Mouse (Mus musculus) spleen, adult 2 months (tissue): ENCODE data around the gene Xylt1. TPM values are rescaled to one million over a fixed set of nuclear protein-coding genes. Genes with fewer than 3 reads are reported as not detected.

Experiments
- DNase-seq, 2 experiments: peaks; one replicate each; pipeline versions ENCODE4 v3.0.0 to v3.0.0-alpha.2; 2012 to 2021; ENCODE audit warnings: low spot score in 2 of 2, low read depth in 1 of 2
- H3K27ac ChIP-seq: fragments of 200-500 bp; 2 replicates; pipeline ENCODE4 v1.5.1; 2012; ENCODE audit warnings: low read length, inconsistent platforms; ENCODE audit not compliant: insufficient read depth
- H3K27me3 ChIP-seq: fragments of 200-500 bp; 2 replicates; pipeline ENCODE4 v1.6.1; 2012; ENCODE audit warnings: mild to moderate bottlenecking, moderate library complexity, low read length, inconsistent platforms; ENCODE audit not compliant: control insufficient read depth, insufficient read depth
- H3K36me3 ChIP-seq: fragments of 200-500 bp; 2 replicates; pipeline ENCODE4 v1.6.1; 2012; ENCODE audit warnings: mild to moderate bottlenecking, low read length, inconsistent platforms; ENCODE audit not compliant: control insufficient read depth, insufficient read depth
- H3K4me1 ChIP-seq: fragments of 200-500 bp; 2 replicates; pipeline ENCODE4 v1.6.1; 2011; ENCODE audit warnings: inconsistent platforms; ENCODE audit not compliant: control insufficient read depth, insufficient read depth, insufficient read length
- H3K4me3 ChIP-seq: fragments of 200-500 bp; 2 replicates; pipeline ENCODE4 v1.5.1; 2011; ENCODE audit warnings: mild to moderate bottlenecking, inconsistent platforms; ENCODE audit not compliant: insufficient read depth, insufficient read length; ENCODE audit errors: extremely low read depth
- CTCF ChIP-seq: fragments of 200-500 bp; IDR thresholded peaks from 2 replicates; pipeline ENCODE4 v1.5.1; 2011; ENCODE audit warnings: mild to moderate bottlenecking, inconsistent platforms; ENCODE audit not compliant: insufficient read depth, insufficient read length, insufficient replicate concordance; ENCODE audit errors: extremely low read depth
- POLR2A ChIP-seq: fragments of 200-500 bp; IDR thresholded peaks from 2 replicates; pipeline ENCODE4 v1.6.1; 2011; ENCODE audit warnings: low read depth, low read length, inconsistent platforms
- WGBS: fragments of 180-500 bp; shearing (Covaris S2); methylation state at CpG from one replicate; pipeline ENCODE4 v1.1.7; 2018; 5-methylcytosine and 5-hydroxymethylcytosine counted together
- polyA plus RNA-seq: library from polyadenylated mRNA; depleted of rRNA; stranded (reverse); fragments of >200 nt; gene quantifications from 2 replicates; pipeline ENCODE4 v1.2.3, GENCODE M21; 2012

The Xylt1 gene
- polyA plus RNA-seq, 1 experiment = 7.8 TPM

DNA sequence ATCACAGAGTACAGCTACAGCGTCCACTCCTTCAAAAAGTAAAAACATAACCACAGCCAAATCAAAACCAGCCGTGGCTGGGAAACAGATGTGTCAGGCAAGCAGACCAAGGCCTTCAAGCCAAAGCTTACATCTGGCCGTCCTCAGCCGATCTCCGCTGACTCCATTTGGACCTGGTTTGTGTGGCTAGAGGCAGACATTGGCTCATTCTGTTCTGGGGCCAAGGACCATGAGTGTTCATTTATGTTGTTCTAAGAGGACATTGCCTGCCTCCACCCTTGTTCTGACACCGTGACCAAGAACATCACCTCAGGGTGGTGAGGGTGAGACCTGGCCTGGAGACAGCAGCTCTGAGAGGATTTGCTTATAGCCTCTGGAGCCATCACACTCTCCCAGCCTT, 113.4 kb downstream of the Xylt1 start:
- Histone ChIP-seq H3K36me3 (peaks cover 1% of the 10 kb centered on the region; the same call in 1 of the 2 replicates), H3K27ac (no peak overlapping the region), H3K4me3 (no peak overlapping the region), H3K27me3 (no peaks in the 10 kb centered on the region), H3K4me1 (peaks cover 11% of the 10 kb centered on the region)
- DNase-seq = no peak
- no peak for TF ChIP-seq POLR2A
- TF ChIP-seq CTCF = no peak
- 91% methylated on average over 6 of the region's 6 CpGs for WGBS

DNA sequence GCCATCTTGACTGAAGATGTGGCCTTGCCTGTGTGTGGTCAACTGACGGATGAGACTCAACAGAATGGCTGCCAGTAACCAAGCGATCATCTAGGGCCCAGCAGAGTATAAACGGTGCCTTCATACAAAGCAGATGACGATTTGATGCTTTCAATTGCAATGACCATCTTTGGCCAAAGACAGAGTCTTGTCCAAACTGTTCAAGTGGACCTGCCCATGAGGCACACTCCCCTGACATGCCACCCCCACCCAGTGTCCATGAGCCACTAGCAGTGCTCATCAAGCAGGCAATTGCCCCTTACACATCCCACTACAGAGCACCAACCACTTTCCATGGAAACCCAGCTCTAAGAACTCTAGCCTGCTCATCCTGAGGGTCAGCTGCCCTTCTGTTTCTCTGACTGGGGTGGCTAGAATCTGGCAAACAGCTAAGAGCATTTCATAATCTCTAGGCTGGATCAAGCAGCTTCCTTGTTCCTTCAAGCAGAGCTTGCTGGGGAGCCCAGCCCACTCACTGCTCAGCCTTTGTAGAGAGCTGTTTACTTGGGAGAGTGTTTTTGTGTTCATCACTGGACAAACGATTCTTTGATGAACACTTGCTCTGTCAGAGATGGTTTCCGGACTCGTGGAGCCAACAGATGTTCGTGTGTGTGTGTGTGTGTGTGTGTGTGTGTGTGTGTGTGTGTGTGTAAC, 114.0 kb downstream of the Xylt1 start:
- no peaks in the 10 kb centered on the region for H3K27me3 ChIP-seq
- H3K27ac ChIP-seq = no peak overlapping the region
- 87% methylated on average over 8 of the region's 8 CpGs for WGBS
- peaks cover 1% of the 10 kb centered on the region; the same call in 1 of the 2 replicates for H3K36me3 ChIP-seq
- no peak overlapping the region for H3K4me3 ChIP-seq
- TF ChIP-seq CTCF (no peak), POLR2A (no peak)
- DNase-seq = no peak
- peaks cover 11% of the 10 kb centered on the region for H3K4me1 ChIP-seq

DNA sequence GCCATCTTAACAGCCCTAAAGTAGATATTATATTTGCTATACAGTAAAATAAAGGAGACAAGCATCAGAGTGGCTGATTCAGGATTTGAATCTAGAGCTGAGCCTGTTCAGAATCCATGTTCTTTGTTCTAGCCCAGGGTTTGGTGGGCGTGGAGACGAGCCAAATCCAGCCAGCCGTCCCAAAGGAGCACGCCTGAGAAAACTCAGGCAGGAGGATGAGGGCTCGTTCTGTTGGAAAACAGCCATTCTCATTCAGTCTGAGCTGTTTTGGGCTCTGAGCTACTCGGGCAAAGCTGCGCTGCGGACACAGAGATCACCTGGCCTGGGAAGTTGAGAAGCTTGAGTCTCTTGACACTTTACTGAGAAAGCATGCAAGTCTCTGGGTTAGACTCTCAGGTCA, 115.0 kb downstream of the Xylt1 start:
- no peak for DNase-seq
- Histone ChIP-seq H3K36me3 (peaks cover 1% of the 10 kb centered on the region; the same call in 1 of the 2 replicates), H3K27me3 (no peaks in the 10 kb centered on the region), H3K4me1 (peaks cover 7% of the 10 kb centered on the region), H3K27ac (no peak overlapping the region), H3K4me3 (no peak overlapping the region)
- WGBS = 96% methylated on average over 8 of the region's 8 CpGs
- TF ChIP-seq CTCF (no peak), POLR2A (no peak)

- no peak for DNase-seq
These were observed 117.4 kb downstream of the Xylt1 start for GRCm38 (mm10) chr7:117498173-117498572.

DNA sequence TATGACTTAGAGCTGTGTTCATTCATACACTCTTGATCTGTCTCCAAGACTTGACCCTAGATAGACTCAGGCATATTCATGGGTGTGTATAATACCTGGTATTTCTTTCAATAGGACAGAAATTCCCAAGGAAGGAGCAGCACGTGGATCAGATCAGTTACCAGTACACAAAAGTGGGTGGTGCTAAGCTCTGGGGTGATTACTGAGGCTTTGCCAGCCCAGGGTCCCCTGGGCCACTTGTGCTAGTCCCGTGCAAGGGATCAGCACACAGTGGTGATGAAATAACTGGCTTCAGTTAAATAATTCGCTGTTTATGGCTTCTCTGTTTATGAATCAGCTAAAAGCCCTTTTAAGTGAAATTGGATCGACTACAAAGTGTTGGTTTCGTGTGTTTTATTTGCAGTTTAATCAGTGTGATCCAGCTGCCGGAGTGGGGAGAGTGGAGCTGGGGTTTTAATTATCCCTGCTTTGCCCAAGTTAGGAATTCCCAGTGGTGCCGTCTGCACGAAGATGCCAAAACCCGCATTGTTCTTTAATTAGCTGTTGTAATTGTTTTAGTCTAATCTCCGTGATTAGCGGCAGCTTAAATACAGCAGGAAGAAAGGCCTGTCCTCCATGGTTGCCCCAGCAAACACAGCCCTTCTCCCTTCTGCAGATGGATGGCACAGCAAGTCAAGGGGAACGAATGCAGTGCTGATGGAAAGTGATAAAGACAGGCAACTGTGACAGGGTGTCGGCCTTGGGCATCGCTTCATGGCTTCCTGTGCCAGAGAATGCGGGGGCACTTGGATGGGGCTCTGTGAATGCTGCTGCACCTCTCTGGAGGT, 120.8 kb downstream of the Xylt1 start:
- Histone ChIP-seq H3K27me3 (no peaks in the 10 kb centered on the region), H3K4me1 (no peaks in the 10 kb centered on the region), H3K36me3 (no peaks in the 10 kb centered on the region), H3K4me3 (no peak overlapping the region), H3K27ac (no peak overlapping the region)
- TF ChIP-seq POLR2A (no peak), CTCF (no peak)
- WGBS = 91% methylated on average over 15 of the region's 15 CpGs
- DNase-seq = no peak

More at GRCm38 (mm10) chr7:117498173-117498572, 117.4 kb downstream of the Xylt1 start:
- H3K4me1 ChIP-seq = no peaks in the 10 kb centered on the region
- H3K4me3 ChIP-seq = no peak overlapping the region
- 16% methylated on average over 2 of the region's 2 CpGs for WGBS
- H3K36me3 ChIP-seq = peaks cover 1% of the 10 kb centered on the region; the same call in 1 of the 2 replicates
- no peaks in the 10 kb centered on the region for H3K27me3 ChIP-seq
- H3K27ac ChIP-seq = no peak overlapping the region
- TF ChIP-seq POLR2A (no peak), CTCF (no peak)

DNA sequence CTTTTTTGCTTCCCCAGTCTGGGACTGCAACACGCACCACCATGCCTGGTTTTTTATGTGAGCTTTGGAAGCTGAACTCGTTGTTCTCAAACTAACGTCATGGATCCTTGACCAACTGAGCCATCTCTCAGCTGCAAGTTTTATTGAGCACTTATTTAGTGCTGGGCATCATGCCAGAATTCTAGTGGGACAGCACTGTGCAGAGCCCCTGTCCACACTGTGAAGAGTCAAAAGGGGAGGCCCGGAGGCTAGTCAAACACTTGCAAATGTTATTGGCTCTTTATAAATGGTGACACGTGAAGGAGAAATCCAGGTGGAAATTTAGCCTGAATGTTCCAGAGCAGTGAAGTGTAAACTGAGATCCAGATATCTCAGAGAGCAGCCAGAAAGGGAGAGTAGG, 121.6 kb downstream of the Xylt1 start:
- H3K36me3 ChIP-seq = no peaks in the 10 kb centered on the region
- H3K27me3 ChIP-seq = no peaks in the 10 kb centered on the region
- no peak overlapping the region for H3K27ac ChIP-seq
- TF ChIP-seq CTCF = no peak
- no peak for TF ChIP-seq POLR2A
- no peak for DNase-seq
- no peaks in the 10 kb centered on the region for H3K4me1 ChIP-seq
- 92% methylated on average over 5 of the region's 5 CpGs for WGBS
- H3K4me3 ChIP-seq = no peak overlapping the region

DNA sequence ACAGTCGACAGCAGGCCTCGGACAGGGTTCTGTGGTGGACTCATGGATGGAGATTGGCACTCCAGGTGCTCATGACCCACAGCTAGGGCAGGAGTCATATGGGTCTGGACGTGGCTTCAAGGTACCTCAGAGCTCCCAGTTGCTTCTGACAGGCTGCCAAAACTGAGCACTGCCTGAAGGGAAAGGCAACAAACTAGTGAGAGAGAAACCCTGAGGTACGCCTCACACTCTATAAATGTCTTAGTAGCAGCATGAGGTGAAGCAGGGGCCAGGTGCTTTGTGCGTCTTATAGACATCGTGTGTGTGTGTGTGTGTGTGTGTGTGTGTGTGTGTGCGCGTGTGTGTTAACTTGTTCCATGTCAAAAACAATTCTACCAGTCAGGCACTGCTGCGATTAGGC, 122.9 kb downstream of the Xylt1 start:
- no peaks in the 10 kb centered on the region for H3K4me1 ChIP-seq
- no peak for DNase-seq
- no peak for TF ChIP-seq CTCF
- TF ChIP-seq POLR2A = no peak
- no peaks in the 10 kb centered on the region for H3K36me3 ChIP-seq
- no peaks in the 10 kb centered on the region for H3K27me3 ChIP-seq
- WGBS = 80% methylated on average over 9 of the region's 9 CpGs
- no peak overlapping the region for H3K27ac ChIP-seq
- H3K4me3 ChIP-seq = no peak overlapping the region
